Mouse (Mus musculus): ENCODE measurements at regions not wholly inside any gene's neighbourhood (a gene's known extent, or its start where the extent isn't known, plus 50 kb on each side); places are given as distances from the start of the nearest gene placed in this dataset.

DNA sequence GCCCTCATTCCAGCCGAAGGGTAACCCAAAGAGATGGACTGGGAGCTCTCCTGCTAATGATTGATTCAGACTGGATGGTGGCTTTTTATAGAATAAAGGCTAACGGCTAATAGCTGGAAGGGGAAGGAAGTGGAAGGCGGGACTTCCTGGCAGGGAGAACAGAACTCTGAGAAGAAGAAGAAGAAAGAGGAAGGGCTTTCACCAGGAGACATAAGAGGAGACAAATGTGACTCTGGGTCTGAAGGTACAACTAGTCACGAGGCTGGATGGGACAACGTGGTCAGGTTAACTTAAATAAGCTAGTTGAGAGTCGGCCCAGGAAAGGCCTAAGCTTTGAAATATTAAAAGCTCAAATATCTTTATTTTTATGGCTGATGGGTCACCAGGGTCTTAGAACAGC is 224.8 kb upstream of the Jarid2 start:
- TF ChIP-seq CTCF (conservative IDR thresholded peaks at IDR 0.05; ENCODE audit: low read length), result no peak
- no peak for TF ChIP-seq POU5F1 (IDR thresholded peaks at IDR 0.05; ENCODE audit: borderline replicate concordance, low read length)

All from E14TG2a.4 (cell line).